Mouse (Mus musculus) large intestine, adult 2 months (tissue): ENCODE data around the gene Nell1. TPM values are rescaled to one million over a fixed set of nuclear protein-coding genes. Genes with fewer than 3 reads are reported as not detected.

ENCODE experiments used
- DNase-seq: peaks from one replicate; pipeline ENCODE4 v3.0.0-alpha.2; 2012; ENCODE audit warnings: low read depth, low spot score
- WGBS: fragments of 180-500 bp; shearing (Covaris S2); methylation state at CpG from one replicate; pipeline ENCODE4 v1.1.7; 2018; 5-methylcytosine and 5-hydroxymethylcytosine counted together
- polyA plus RNA-seq: library from polyadenylated mRNA; depleted of rRNA; stranded (reverse); fragments of >200 nt; gene quantifications from 2 replicates; pipeline ENCODE4 v1.2.3, GENCODE M21; 2012

Nell1 gene
- polyA plus RNA-seq, 1 experiment = 0.38 TPM

DNA sequence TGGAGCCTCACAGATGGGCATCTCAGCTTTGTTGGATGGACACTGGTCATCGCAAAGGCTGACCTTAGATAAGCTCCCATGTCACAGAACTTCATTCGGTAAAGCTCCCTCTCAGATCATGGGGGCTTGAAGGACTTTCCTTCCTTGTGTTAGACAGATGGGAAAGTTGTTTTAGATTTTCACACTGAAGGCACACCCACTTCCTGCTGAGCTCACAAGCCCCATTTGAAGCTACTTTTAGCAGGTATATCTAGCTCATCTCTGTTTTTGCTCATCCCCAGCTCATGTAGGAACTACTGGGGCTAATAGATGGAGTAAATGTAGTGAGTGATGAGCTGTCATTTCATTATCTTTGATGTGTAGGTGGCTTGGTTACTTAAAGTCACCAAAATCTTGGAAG is 252.0 kb downstream of the Nell1 start:
- WGBS = 88% methylated on average over 2 of the region's 2 CpGs
- DNase-seq = no peak

- no peak for DNase-seq
- WGBS = 63% methylated on average over 4 of the region's 4 CpGs
Observed at GRCm38 (mm10) chr7:50228273-50228672, 253.6 kb downstream of the Nell1 start.

DNA sequence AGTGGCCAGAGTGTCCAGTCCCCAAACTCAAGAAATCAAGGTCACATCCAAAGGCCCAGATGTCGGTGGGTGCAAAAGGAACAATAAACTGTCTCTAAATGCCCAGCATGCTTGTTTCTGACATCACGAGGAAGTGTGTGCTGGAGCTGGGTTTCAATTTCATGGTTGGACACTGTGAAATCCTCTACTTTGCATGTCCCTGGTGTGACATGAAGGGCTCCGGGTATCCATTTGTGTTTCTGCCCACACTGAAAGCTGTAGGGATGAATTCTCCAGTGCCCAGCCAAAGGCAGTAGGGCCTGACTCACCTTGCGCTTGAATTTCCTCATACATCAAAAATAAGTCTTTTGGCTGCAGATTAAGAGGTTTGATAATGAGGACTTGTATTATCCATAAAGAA is 266.5 kb downstream of the Nell1 start:
- no peak for DNase-seq
- WGBS = 88% methylated on average over 4 of the region's 4 CpGs

DNA sequence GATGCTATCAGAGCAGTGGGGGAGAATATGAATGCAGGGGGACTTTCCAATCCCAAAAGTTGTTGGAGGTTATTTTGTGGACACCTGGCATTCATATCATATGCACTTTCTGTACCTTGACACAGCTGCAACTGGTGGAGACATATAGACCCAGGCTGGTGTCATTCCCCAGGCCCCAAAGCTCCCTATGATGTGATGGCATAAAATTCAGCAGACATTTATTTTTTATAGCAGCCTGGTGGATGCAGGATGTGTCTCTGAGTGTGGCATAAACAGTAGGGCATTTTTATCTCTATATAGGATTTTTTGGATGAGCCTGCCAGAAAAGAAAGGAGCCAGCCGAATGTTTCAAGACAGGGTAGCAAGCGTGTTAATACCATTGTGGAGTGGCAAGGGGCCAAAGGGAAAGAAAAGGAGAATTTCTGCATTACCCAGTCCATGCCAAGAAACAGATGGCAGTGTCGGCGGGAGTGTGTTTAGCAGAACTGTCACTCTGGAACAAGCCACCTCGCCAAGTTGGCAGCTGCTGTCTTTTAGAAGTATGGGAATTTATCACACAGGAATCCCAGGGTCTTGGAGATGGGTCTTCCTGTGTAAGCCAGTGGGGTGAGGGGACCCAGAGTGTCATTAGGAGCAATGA is 267.1 kb downstream of the Nell1 start:
- no peak for DNase-seq
- 61% methylated on average over 5 of the region's 5 CpGs for WGBS

DNA sequence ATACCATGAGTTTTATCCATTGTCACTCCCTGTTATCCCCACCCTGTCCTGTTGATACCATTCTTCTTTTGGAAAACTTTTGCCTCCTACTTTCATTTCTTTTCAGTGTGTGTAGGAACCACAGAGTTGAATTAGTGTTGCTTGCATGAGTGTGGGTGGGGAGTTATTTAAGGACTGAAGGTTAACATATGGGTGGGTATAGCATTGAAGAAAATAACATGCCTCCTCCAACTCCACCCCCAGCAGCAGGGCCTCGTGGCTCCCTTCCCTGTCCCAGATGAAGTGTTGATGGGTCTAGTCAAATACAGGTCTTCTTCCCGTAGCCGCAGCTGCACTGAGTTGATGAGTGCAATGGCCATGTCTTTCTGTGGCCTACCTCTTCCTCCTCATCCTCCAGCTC is 278.5 kb downstream of the Nell1 start:
- DNase-seq = no peak
- 71% methylated on average over 3 of the region's 3 CpGs for WGBS

DNA sequence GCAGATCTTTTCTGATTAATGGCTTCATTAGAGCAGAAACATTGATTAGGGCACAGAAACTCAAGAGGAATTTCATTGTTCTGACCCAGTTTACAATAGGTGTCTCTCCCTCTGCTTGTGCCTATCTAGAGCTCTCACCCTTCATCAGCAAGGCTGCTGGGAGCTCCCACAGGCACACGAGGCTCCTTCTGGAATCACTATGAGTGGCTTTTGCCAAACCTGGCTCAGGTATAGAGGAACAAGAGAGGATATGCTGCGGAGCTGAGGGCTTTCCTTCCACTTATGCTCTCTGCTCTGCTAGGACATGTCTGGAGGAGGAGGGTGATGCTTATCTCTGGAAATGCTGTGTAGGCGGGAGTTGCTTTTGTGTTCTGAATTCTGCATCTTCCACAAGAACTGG is 285.4 kb downstream of the Nell1 start:
- no peak for DNase-seq
- WGBS = 70% methylated on average over 3 of the region's 3 CpGs

GRCm38 (mm10) chr7:50295508-50295907 is 320.8 kb downstream of the Nell1 start:
- WGBS = 37% methylated on average over 3 of the region's 3 CpGs
- DNase-seq = no peak

DNA sequence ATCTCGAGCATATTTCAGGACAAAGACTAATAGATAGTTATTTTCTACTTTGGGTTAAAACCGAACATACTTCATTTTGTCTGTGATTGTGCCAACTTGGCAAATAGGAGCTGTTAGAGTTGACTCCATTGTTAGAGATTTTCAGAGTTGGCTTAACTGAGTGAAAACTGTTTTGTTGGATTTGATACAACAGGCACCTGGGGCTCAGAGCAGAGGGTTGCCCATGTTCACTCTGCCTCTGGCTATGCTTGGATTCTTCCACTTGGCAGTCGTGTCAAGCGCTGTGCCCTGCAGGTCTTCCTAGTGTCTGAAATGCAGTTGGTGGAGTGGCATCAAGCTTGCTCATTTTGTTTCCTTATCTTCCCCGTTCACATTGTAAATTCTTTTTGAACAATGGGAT is 363.6 kb downstream of the Nell1 start:
- 76% methylated on average over 5 of the region's 5 CpGs for WGBS
- no peak for DNase-seq

GRCm38 (mm10) chr7:50338757-50339156 is 364.1 kb downstream of the Nell1 start:
- WGBS = 71% methylated on average over 5 of the region's 5 CpGs
- DNase-seq = no peak

DNA sequence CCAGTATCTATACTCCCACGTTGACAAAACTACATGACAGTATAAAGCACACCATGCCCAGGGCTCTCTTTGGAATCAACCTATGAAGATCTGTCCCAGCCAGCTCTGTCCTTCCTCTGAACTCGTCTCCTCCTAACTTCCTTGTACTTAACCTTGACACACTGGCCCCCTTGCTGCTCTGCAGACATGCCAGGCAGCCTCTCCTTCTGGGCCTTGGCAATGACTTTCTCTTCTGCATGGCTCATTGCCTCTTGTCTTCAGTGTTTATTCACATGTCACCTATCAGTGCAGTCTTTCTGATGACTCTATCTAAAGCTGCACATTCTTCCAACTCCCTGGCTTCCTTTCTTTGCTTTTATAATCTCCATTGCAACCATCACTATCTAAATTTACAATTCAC is 376.9 kb downstream of the Nell1 start:
- no peak for DNase-seq
- WGBS = 44% methylated on average over 2 of the region's 2 CpGs

- no peak for DNase-seq
- WGBS = 5% methylated on average over 2 of the region's 2 CpGs
Observed at GRCm38 (mm10) chr7:50357213-50357612, 382.5 kb downstream of the Nell1 start.

- 21% methylated on average over 2 of the region's 2 CpGs for WGBS
- no peak for DNase-seq
Observed at GRCm38 (mm10) chr7:50362039-50362438, 387.4 kb downstream of the Nell1 start.

DNA sequence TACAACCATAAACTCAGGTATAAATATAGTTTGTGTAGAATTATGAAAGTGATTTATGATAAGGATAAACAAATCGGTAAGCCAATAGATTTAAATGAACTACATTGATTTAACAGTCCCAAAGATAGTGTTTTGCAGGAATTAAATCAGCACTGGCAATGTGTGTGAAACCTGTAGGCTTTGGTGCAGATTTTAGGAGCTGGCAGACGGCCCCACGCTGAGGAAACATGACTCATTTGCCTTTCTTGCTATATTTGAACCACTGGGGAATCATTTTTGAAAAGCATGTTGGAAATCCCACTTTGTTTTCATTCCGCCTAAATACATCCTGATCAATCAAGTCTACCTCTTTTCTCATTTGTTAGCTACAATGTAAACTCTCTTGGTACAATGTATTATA is 400.2 kb downstream of the Nell1 start:
- DNase-seq = no peak
- 67% methylated on average over 4 of the region's 4 CpGs for WGBS

DNA sequence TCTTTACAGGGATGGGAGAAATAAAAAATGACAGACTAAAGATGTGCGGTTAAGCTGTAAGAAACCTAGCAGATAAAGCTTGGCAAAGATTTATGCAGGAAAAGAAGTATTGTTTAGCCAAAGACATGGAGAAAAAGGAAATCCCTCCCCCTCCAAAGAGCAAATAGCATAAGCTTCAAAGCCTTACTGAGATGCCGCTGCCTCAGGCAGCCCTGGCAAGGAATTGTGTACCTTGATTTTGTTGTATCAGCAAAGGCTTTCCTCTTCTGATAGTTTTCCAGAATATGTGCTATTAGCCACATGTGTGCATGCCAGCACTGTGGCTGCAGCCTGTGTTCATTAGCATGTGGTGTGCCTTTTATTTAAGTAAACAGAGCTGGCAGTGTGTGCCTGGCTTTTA is 435.8 kb downstream of the Nell1 start:
- 48% methylated on average over 2 of the region's 2 CpGs for WGBS
- DNase-seq = no peak

DNA sequence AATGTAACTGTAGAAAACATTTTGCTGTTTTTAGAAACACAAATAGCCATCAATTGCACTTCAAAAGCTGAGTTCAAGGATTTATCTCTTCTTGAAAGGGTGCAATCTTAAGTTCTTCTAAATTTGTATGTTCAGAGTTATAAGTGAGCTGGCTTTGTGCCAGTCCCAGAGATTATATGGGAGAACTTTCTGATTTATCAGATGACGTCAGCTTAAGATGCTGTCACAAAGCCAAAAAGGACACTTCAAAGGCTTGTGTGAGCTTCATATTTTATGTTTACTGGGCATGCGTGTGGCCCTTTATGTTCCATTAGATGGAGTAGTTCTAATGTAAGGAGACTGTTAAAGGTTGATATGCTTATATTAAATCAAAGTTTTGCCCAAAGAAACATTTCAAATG is 445.3 kb downstream of the Nell1 start:
- WGBS = 27% methylated on average over 2 of the region's 2 CpGs
- no peak for DNase-seq

DNA sequence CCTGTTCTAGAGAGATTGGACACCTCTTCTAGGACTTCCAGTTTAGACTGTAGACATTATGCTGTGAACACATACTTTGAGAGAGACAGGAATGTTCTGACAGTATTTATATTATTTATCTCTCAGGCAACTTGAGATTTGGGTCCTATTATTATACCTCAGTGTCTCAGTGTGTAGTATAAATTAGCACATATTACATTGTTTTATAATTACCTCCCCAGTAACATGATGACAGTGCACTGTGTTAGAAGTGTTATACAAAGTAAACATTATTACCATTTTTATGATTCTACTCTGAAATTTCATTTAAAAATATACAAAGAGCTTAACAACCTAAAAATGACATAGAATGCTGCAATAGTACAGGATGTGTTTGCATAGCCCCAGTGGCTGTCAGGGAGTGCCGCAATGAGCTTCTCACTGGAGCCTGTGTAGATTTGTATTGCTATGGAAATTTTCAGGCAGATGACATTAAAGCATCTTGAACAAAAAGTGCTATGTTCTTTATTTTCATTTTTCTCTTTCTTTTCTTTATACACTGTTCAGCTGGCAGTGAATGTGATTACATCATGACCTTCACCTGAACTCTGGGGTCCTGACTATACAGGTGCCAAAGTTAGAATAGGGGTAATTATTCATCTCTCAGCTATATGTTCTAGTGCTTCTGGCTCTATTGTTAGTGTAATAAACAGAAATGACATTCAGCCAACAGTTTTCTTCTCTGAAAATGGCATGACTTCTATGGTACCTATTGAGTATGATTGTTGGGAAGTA is 447.9 kb downstream of the Nell1 start:
- no peak for DNase-seq
- 40% methylated on average over 1 of the region's 1 CpGs for WGBS

GRCm38 (mm10) chr7:50429725-50430124 is 455.1 kb downstream of the Nell1 start:
- no peak for DNase-seq
- 32% methylated on average over 5 of the region's 5 CpGs for WGBS

DNA sequence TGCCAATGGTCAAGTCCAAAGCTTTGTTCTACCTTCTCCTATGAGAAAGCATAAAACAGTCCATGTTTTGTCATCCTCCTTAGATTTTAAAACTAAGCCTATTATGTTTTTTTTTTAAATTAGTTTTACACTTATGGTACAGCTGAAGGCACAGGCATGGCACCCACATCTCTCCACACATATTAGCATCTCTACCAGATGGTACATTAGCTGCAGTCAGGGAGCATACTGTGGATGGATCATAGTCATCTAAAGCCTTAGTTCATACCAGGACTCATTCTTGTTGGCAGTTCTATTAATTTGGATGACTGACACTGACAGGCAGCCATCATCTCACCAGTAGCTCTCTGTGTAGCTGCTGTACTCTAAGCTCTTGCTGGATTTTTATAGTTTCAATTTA is 466.6 kb downstream of the Nell1 start:
- no peak for DNase-seq

DNA sequence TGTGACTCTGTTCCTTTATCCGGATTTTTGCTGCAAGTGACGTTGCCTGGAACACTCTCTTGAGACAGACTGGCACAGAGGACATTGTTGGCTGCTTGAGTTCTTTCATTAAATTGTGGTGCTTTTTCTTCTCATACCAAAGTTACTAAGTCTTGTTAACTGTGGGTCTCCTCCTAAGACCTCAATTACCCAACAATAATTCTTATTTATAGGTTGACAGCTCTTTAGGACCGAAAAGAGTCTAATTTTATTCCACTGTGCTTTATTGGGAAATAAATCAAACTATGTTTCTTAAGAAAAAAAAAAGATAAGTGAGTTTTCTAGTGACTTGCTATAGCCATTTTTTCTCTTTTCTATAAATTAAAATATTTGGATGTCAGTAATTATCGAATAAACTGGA is 472.7 kb downstream of the Nell1 start:
- DNase-seq = no peak
- 68% methylated on average over 4 of the region's 4 CpGs for WGBS

DNA sequence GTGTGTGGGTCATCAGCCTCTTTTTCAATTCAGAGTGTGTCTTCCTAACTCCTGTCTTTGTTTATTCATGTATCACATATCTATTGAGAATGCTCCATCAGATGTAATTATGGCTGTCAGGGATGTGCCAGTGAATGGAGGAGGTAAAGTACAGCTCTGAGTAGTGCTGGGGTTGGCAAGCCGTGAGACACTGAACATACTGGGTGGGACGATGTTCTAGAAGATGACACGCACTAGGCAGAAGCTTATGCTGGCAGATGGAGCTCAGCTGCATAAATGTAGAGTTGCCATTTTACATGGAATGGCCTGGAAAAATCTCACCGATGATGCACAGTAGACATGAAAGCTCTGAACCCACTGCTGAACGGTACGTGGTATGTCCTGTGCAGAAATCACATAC is 493.1 kb downstream of the Nell1 start:
- DNase-seq = no peak
- 90% methylated on average over 6 of the region's 6 CpGs for WGBS

DNA sequence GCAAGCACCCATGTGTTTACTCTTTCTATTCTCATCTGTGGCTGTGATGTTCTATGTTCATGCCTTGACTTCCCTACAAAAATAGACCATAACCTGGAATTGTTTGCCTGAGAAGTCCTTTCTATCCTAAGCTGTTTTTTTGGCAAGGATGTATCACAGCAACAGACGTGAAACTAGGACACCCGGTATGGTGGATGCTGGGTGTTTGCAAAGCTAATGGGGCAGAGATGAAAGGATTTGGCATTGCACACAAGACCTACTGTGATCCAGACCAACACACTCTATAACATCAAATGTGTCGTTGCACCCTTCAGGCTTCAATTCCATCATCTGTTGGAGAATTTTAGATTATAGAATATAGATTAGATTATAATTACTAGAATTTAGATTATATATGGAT is 495.9 kb downstream of the Nell1 start:
- no peak for DNase-seq
- 70% methylated on average over 3 of the region's 3 CpGs for WGBS

GRCm38 (mm10) chr7:50482011-50482410 is 507.3 kb downstream of the Nell1 start:
- WGBS = 82% methylated on average over 4 of the region's 4 CpGs
- DNase-seq = no peak
